8 mouse cellular contexts compared by ENCODE assay signal in the genomic region with DNA sequence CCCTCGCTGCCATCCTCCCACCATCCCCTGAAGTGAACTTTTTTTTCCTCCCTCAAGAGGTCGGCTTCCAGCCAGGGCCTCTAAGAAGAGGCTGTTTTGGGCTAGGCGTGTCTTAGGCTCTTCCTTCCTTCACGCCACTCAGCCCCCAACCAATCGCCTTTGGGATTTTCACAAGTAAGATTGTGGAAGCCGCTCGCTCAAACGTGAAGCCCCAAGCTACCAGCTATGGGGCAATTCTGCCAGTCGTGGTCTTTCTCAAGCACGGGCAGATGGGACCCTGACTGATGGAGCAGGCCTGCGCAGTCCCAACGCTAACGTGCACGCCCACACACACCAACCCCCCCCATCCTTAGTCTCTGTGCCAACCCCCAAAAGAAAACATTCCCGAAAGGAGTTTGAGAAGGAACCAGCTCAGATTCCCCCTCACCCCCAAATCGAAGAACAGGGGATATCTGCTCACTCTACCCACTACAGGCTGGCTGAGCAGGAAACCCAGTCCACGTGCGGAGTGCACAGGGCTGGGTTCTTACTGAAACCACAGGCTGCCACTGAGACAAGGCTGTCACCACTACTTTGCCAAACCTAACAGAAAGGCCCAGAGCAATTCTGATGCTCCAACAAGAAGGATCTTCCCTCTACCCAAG. TPM values are rescaled to one million over a fixed set of nuclear protein-coding genes. Genes with fewer than 3 reads are reported as not detected.
DNase-seq lines count a peak whose midpoint lies in the region; ATAC-seq lines count a peak whose summit lies in the region.

No protein-coding gene starts in this region.

- H3K36me3 ChIP-seq in embryonic facial prominence, embryonic 13.5 days: no peaks in the 10 kb centered on the region

- no peaks in the 10 kb centered on the region for H3K27me3 ChIP-seq in embryonic facial prominence, embryonic 13.5 days

- H3K27ac ChIP-seq in embryonic facial prominence, embryonic 13.5 days: peak overlapping the region; percentile 78

- peak overlapping the region; percentile 66 for H3K4me3 ChIP-seq in embryonic facial prominence, embryonic 13.5 days

- no peaks in the 10 kb centered on the region for H3K9me3 ChIP-seq in embryonic facial prominence, embryonic 13.5 days

- peak overlapping the region; percentile 77 for H3K9ac ChIP-seq in embryonic facial prominence, embryonic 13.5 days

- intact Hi-C loops in heart, postnatal 10 days (cut with DNase I): no loop called here

- DNase-seq in 3T3-L1 (ENCODE audit: low read depth, low spot score): peak; percentile 92
- peak; percentile 92 for DNase-seq in MEL-GATA-1-ER (ENCODE audit: extremely low read depth, low read depth)
- DNase-seq in heart, postnatal 10 days: peak; percentile 67 to 75
- DNase-seq in kidney, postnatal 4 days: peak; percentile 62 to 75
- peak; percentile 77 for DNase-seq in lung, postnatal 36 days
- peak; percentile 65 for DNase-seq in retina, postnatal 1 day
- no peak for DNase-seq in urinary bladder, postnatal 25 days (ENCODE audit: low spot score)

- H3K4me1 ChIP-seq in embryonic facial prominence, embryonic 13.5 days: peaks cover 25% of the 10 kb centered on the region

- H3K4me2 ChIP-seq in embryonic facial prominence, embryonic 13.5 days: peak overlapping the region; percentile 98

- peak; percentile 65; the same call in 1 of the 2 replicates for ATAC-seq in embryonic facial prominence, embryonic 13.5 days (ENCODE audit: insufficient number of reproducible peaks, insufficient read depth, low FRiP score, low TSS enrichment, low read depth)

- WGBS in embryonic facial prominence, embryonic 13.5 days: 3% methylated on average over 18 of the region's 18 CpGs

RNA-seq across cellular contexts. Expression of gene Scarb1, which starts 1.7 kb away (rescaled TPM):
- polyA plus RNA-seq in embryonic facial prominence, embryonic 13.5 days (2015; fragmentation: Nextera tagmentation; extraction: Ambion mirVana): 53.9 and 55.6 TPM in 2 replicates
- 10 to 100 TPM; 62.6 to 73.8 TPM for total RNA-seq in heart, postnatal 10 days (2021)

RNA-seq across cellular contexts. Expression of gene Gm10382, which starts 49.9 kb away (rescaled TPM):
- polyA plus RNA-seq in embryonic facial prominence, embryonic 13.5 days (2015; fragmentation: Nextera tagmentation; extraction: Ambion mirVana): 0.29 and 0.34 TPM in 2 replicates
- total RNA-seq in heart, postnatal 10 days (2021): not detected

RNA-seq across cellular contexts. Expression of gene Ubc, which starts 50.8 kb away (rescaled TPM):
- 979 and 1,012 TPM in 2 replicates for polyA plus RNA-seq in embryonic facial prominence, embryonic 13.5 days (2015; fragmentation: Nextera tagmentation; extraction: Ambion mirVana)
- 1,000 to 10,000 TPM in 1 of 2 experiments, 100 to 1,000 TPM in 1; 934 to 1,069 TPM for total RNA-seq in heart, postnatal 10 days (2021)
